Mouse (Mus musculus): ENCODE data around the gene Hhatl. TPM values are rescaled to one million over a fixed set of nuclear protein-coding genes. Genes with fewer than 3 reads are reported as not detected.

The Hhatl gene
- polyA plus RNA-seq, 1 experiment from 2014 or later: not detected

- 15% methylated on average over 12 of the region's 12 CpGs for WGBS
These were observed 5.4 kb upstream of the Hhatl start for GRCm38 (mm10) chr9:121797722-121798121.

DNA sequence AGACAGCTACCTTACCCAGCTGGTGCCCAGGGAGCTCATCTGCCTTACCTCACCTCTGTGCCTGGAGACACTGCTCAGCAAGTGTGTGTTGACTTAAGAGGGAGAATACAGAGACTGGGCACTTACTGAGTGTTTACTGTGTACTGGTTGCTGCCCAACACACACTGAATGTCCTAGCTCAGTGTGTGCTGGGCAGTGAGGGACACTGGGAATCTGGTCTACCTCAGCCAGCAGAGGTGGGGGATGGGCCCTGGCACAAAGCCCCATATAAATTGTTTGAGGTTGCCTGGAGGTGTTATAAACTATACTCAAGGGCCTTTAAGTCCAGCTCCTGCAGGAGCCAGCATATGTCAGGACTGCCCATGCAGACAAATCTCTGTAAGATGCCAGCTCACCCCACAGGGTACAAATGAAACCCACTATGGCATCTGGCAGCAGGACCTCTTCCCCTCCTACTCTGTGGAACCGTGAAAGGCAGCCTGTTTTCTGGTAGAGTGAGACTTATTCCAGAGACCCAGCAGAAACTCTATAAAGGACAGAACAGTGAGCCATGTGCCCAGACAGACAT is 2.7 kb upstream of the Hhatl start:
- no peaks in the 10 kb centered on the region for H3K36me3 ChIP-seq
- peaks cover 3% of the 10 kb centered on the region; the same call in 1 of the 2 replicates for H3K4me1 ChIP-seq
- H3K9ac ChIP-seq: no peak overlapping the region
- H3K4me3 ChIP-seq: no peak overlapping the region
- H3K27me3 ChIP-seq (replicated peaks): 0 out of 2 replicates have a peak, but pooled peaks cover 5% of the 10 kb centered on the region
- WGBS: 42% methylated on average over 1 of the region's 1 CpGs
- H3K27ac ChIP-seq: no peak overlapping the region
- no peak for ATAC-seq (ENCODE audit: low FRiP score, low read depth)
- no peaks in the 10 kb centered on the region for H3K9me3 ChIP-seq
- H3K4me2 ChIP-seq (replicated peaks): no peak overlapping the region

More at GRCm38 (mm10) chr9:121797722-121798121, 5.4 kb upstream of the Hhatl start:
- no peak overlapping the region for H3K27ac ChIP-seq
- no peak overlapping the region for H3K4me2 ChIP-seq (replicated peaks)
- 0 out of 2 replicates have a peak, but pooled peaks cover 5% of the 10 kb centered on the region for H3K27me3 ChIP-seq (replicated peaks)
- ATAC-seq (ENCODE audit: low FRiP score, low read depth): no peak
- peaks cover 5% of the 10 kb centered on the region; the same call in 1 of the 2 replicates for H3K4me1 ChIP-seq
- no peak overlapping the region for H3K9ac ChIP-seq
- H3K36me3 ChIP-seq: no peaks in the 10 kb centered on the region
- H3K9me3 ChIP-seq: no peaks in the 10 kb centered on the region
- no peak overlapping the region for H3K4me3 ChIP-seq

DNA sequence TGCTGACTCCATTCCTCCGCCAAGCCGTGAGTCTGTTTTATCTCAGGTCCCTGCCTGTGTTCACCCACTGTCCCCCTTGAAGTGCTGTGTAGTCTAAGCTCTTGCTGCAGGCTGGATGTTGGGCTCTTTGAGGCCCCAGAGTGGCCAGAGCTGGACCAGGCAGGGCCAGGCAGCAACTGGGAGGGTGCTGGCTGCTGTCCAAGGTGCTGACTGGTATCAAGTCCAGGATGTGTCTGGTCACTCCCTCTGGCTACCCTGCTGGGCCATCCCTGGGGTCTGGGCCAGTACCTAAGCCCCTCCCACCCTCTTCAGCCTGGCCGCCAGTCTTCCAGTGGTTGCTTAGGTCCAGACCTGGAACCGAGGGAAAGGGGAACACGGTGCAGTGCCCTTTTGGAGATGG is 1.1 kb downstream of the Hhatl start:
- H3K9ac ChIP-seq: no peak overlapping the region
- no peaks in the 10 kb centered on the region for H3K27me3 ChIP-seq (replicated peaks)
- no peak for ATAC-seq (ENCODE audit: low FRiP score, low read depth)
- 15% methylated on average over 5 of the region's 5 CpGs for WGBS
- no peaks in the 10 kb centered on the region for H3K36me3 ChIP-seq
- H3K4me1 ChIP-seq: 0 out of 2 replicates have a peak, but pooled peaks cover 5% of the 10 kb centered on the region
- H3K4me3 ChIP-seq: no peak overlapping the region
- H3K9me3 ChIP-seq: no peaks in the 10 kb centered on the region
- no peak overlapping the region for H3K27ac ChIP-seq
- no peak overlapping the region for H3K4me2 ChIP-seq (replicated peaks)

DNA sequence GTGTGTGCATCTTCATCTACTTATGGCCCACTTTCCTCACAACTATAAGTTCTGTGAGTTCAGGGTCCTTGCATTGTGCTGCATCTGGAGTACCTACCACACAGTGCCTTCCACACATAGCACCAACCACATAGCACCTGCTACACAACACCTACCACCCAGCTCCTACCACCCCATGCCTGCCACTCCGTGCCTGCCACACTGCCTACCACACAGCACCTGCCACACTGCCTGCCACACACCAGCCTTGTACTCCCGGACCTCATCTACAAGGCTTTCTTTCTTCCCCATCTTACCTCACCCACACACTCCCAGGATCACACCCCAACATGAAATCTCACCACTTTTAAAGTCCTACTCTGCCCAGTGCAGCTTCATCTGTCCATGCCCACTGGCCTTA is 5.9 kb downstream of the Hhatl start:
- no peak for ATAC-seq (ENCODE audit: low FRiP score, low read depth)
- no peaks in the 10 kb centered on the region for H3K9me3 ChIP-seq
- no peak overlapping the region for H3K9ac ChIP-seq
- WGBS: 77% methylated on average over 2 of the region's 2 CpGs
- H3K27me3 ChIP-seq (replicated peaks): no peaks in the 10 kb centered on the region
- H3K4me1 ChIP-seq: 0 out of 2 replicates have a peak, but pooled peaks cover 3% of the 10 kb centered on the region
- H3K4me3 ChIP-seq: no peak overlapping the region
- H3K36me3 ChIP-seq: no peaks in the 10 kb centered on the region
- no peak overlapping the region for H3K27ac ChIP-seq
- H3K4me2 ChIP-seq (replicated peaks): no peak overlapping the region

- WGBS: 84% methylated on average over 8 of the region's 8 CpGs
- no peak overlapping the region for H3K4me2 ChIP-seq (replicated peaks)
- no peak overlapping the region for H3K27ac ChIP-seq
- H3K4me3 ChIP-seq: no peak overlapping the region
- no peak for ATAC-seq (ENCODE audit: low FRiP score, low read depth)
- H3K4me1 ChIP-seq: 0 out of 2 replicates have a peak, but pooled peaks cover 3% of the 10 kb centered on the region
- H3K9me3 ChIP-seq: no peaks in the 10 kb centered on the region
- no peak overlapping the region for H3K9ac ChIP-seq
- no peaks in the 10 kb centered on the region for H3K36me3 ChIP-seq
- H3K27me3 ChIP-seq (replicated peaks): peaks cover 3% of the 10 kb centered on the region
These were observed 7.0 kb downstream of the Hhatl start for GRCm38 (mm10) chr9:121785261-121785660.

GRCm38 (mm10) chr9:121784801-121785200 is 7.5 kb downstream of the Hhatl start:
- no peak for ATAC-seq (ENCODE audit: low FRiP score, low read depth)
- 88% methylated on average over 12 of the region's 12 CpGs for WGBS
- Histone ChIP-seq H3K9me3 (no peaks in the 10 kb centered on the region), H3K27ac (no peak overlapping the region), H3K36me3 (no peaks in the 10 kb centered on the region), H3K27me3 (replicated peaks) (peaks cover 8% of the 10 kb centered on the region), H3K4me1 (0 out of 2 replicates have a peak, but pooled peaks cover 3% of the 10 kb centered on the region), H3K9ac (no peak overlapping the region), H3K4me3 (no peak overlapping the region), H3K4me2 (replicated peaks) (no peak overlapping the region)

DNA sequence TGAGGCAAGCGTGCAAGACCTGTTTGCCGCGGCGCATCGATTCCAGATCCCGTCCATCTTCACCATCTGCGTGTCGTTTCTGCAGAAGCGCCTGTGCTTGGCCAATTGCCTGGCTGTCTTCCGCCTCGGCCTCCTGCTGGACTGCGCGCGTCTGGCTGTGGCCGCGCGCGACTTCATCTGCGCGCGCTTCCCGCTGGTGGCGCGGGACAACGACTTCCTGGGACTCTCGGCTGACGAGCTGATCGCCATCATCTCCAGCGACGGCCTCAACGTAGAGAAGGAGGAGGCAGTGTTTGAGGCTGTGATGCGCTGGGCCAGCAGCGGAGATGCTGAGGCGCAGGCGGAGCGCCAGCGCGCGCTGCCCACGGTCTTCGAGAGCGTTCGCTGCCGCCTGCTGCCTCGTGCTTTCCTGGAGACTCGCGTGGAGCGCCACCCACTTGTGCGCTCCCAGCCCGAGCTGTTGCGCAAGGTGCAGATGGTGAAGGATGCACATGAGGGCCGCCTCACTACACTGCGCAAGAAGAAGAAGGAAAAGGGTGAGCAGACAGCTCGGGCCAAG is 14.2 kb downstream of the Hhatl start:
- no peak overlapping the region for H3K9ac ChIP-seq
- ATAC-seq (ENCODE audit: low FRiP score, low read depth): peak; percentile 37; the same call in 1 of the 2 replicates
- peaks cover 50% of the 10 kb centered on the region for H3K27me3 ChIP-seq (replicated peaks)

GRCm38 (mm10) chr9:121777484-121778065 is 14.7 kb downstream of the Hhatl start, which contains the start of gene Klhl40:
TSS of gene Klhl40 (plus strand) at chr9:121777607.
- peaks cover 50% of the 10 kb centered on the region for H3K27me3 ChIP-seq (replicated peaks)
- H3K9ac ChIP-seq: no peak within 1 kb of the TSS

More for the DNA sequence above, 14.2 kb downstream of the Hhatl start:
- 16% methylated on average over 54 of the region's 54 CpGs for WGBS
- no peaks in the 10 kb centered on the region for H3K36me3 ChIP-seq
- H3K27ac ChIP-seq: no peak overlapping the region
- H3K4me3 ChIP-seq: peak overlapping the region; percentile 21
- H3K4me1 ChIP-seq: peaks cover 12% of the 10 kb centered on the region; the same call in 1 of the 2 replicates
- no peaks in the 10 kb centered on the region for H3K9me3 ChIP-seq
- H3K4me2 ChIP-seq (replicated peaks): peak overlapping the region; percentile 60

DNA sequence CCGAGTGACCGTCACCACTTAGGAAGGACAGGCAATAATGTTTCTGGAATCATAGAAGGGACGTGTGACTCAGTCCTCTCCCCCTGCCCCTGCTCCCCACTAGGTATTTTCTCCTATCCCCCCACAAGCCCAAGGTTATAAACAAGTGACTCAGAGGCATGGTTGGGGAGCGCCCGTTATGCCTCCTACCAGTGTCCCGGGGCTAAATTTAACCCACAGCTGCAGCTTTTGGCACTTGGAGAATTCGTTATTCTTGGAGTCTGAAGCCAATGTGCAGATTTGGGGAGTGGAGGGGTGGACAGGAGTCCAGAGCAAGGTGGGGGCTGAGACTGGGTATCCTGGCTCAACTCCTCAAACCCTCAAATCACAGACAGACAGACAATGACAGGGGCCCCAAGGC is 15.8 kb downstream of the Hhatl start:
- ATAC-seq (ENCODE audit: low FRiP score, low read depth): no peak
- H3K27ac ChIP-seq: no peak overlapping the region
- peaks cover 12% of the 10 kb centered on the region; the same call in 1 of the 2 replicates for H3K4me1 ChIP-seq
- WGBS: 84% methylated on average over 7 of the region's 7 CpGs
- no peak overlapping the region for H3K9ac ChIP-seq
- H3K9me3 ChIP-seq: no peaks in the 10 kb centered on the region
- H3K36me3 ChIP-seq: no peaks in the 10 kb centered on the region
- H3K4me3 ChIP-seq: no peak overlapping the region
- no peak overlapping the region for H3K4me2 ChIP-seq (replicated peaks)
- H3K27me3 ChIP-seq (replicated peaks): peaks cover 50% of the 10 kb centered on the region

More at GRCm38 (mm10) chr9:121777484-121778065, 14.7 kb downstream of the Hhatl start, which contains the start of gene Klhl40:
- Histone ChIP-seq H3K27ac (no peak within 1 kb of the TSS), H3K4me1 (peaks cover 12% of the 10 kb centered on the region; the same call in 1 of the 2 replicates), H3K4me3 (peak within 1 kb of the TSS; percentile 21), H3K36me3 (no peaks in the 10 kb centered on the region), H3K9me3 (no peaks in the 10 kb centered on the region), H3K4me2 (replicated peaks) (peak within 1 kb of the TSS; percentile 60)
- ATAC-seq (ENCODE audit: low FRiP score, low read depth): 0 out of 2 replicates have a peak, but pooled peaks have one; percentile 33
- 19% methylated on average over 30 of the region's 30 CpGs for WGBS

- Histone ChIP-seq H3K9me3 (no peaks in the 10 kb centered on the region), H3K27ac (no peak overlapping the region), H3K36me3 (no peaks in the 10 kb centered on the region), H3K9ac (no peak overlapping the region), H3K4me3 (no peak overlapping the region), H3K27me3 (replicated peaks) (peaks cover 50% of the 10 kb centered on the region), H3K4me2 (replicated peaks) (no peak overlapping the region), H3K4me1 (peaks cover 12% of the 10 kb centered on the region; the same call in 1 of the 2 replicates)
- no peak for ATAC-seq (ENCODE audit: low FRiP score, low read depth)
- WGBS: 83% methylated on average over 10 of the region's 10 CpGs
These were observed 16.4 kb downstream of the Hhatl start for GRCm38 (mm10) chr9:121775951-121776350.

DNA sequence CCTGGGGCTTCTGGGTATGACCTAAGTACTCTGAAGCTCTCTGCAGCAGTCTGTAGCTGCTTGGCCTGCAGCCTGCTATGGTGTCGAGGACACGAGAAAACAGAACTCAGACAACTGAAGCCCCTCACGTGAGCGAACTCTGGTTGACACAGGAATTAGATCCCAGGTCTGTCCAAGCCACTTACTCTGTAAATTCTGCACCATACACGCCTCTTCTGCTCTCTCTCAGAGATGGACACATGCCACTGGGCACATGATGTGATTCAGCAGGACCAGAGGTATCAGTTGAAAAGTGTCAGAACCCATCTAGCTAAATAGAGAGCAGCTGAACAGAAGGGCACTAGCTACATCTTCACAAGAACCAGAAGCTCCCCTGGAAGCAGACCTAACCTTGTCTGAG is 19.9 kb downstream of the Hhatl start:
- Histone ChIP-seq H3K4me2 (replicated peaks) (no peak overlapping the region), H3K4me3 (no peak overlapping the region), H3K9me3 (no peaks in the 10 kb centered on the region), H3K9ac (no peak overlapping the region), H3K36me3 (peaks cover 17% of the 10 kb centered on the region), H3K27ac (no peak overlapping the region), H3K27me3 (replicated peaks) (peaks cover 19% of the 10 kb centered on the region), H3K4me1 (0 out of 2 replicates have a peak, but pooled peaks cover under 1% of the 10 kb centered on the region)
- no peak for ATAC-seq (ENCODE audit: low FRiP score, low read depth)
- 75% methylated on average over 5 of the region's 5 CpGs for WGBS

- ATAC-seq (ENCODE audit: low FRiP score, low read depth): no peak
- H3K27me3 ChIP-seq (replicated peaks): no peaks in the 10 kb centered on the region
- H3K36me3 ChIP-seq: peaks cover 68% of the 10 kb centered on the region
- H3K4me3 ChIP-seq: no peak overlapping the region
- no peak overlapping the region for H3K9ac ChIP-seq
- H3K4me2 ChIP-seq (replicated peaks): no peak overlapping the region
- no peaks in the 10 kb centered on the region for H3K9me3 ChIP-seq
- H3K4me1 ChIP-seq: peaks cover 19% of the 10 kb centered on the region
- WGBS: 95% methylated on average over 16 of the region's 16 CpGs
- no peak overlapping the region for H3K27ac ChIP-seq
These were observed 27.0 kb downstream of the Hhatl start for GRCm38 (mm10) chr9:121765166-121765855.
